Mouse (Mus musculus): ENCODE data around the gene Cox14.
"Not testable (repeated sequence)": the region's sequence is repeated elsewhere in the genome, so short reads cannot be mapped to it uniquely, and the experiment has no call there.

Gene Cox14

DNA sequence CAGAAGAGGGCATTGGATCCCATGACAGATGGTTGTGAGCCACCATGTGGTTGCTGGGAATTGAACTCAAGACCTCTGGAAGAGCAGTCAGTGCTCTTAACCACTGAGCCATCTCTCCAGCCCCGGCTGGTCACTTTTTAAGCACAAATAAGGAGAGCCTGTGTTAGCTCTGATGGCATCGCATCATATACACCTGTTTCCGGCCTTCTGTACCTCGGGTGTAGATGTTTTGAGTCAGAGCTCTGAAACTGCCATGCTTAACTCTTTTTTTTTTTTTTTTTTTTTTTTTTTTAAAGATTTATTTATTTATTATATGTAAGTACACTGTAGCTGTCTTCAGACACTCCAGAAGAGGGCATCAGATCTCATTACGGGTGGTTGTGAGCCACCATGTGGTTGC, 1.6 kb downstream of the Cox14 start:
- DNase-seq (ENCODE audit: low spot score), result not testable (repeated sequence)

GRCm38 (mm10) chr15:99727525-99727924, 2.1 kb downstream of the Cox14 start:
- no peak for DNase-seq (ENCODE audit: low spot score)

GRCm38 (mm10) chr15:99728211-99728610, 2.8 kb downstream of the Cox14 start:
- no peak for DNase-seq (ENCODE audit: low spot score)

DNA sequence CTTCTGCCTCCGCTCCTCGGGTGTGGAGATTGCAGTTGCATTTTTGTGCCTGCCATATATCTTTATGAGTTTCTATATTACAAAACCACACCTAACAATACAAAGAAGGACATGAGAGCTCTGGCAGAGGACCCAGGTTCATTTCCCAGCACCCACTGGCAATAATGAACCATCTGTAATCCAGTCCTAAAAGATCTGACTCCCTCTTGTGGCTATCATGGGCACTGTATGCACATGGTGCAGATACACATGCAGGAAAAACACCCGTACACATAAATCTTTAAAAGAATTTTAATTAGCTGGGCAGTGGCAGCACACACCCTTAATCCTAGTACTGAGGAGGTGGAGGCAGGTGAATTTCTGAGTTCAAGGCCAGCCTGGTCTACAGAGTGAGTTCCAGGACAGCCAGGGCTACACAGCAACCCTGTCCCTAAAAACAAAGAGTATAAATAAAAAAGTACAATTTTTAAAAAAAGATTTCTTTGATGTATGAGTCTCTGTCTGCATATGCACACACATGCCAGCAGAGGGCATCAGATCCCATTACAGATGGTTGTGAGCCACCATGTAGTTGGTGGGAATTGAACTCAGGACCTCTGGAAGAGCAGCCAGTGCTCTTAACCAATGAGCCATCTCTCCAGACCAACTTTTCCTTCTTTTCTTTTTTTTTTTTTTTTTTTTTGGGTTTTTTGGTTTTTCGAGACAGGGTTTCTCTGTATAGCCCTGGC, 3.8 kb downstream of the Cox14 start:
- DNase-seq (ENCODE audit: low spot score), result no peak

DNA sequence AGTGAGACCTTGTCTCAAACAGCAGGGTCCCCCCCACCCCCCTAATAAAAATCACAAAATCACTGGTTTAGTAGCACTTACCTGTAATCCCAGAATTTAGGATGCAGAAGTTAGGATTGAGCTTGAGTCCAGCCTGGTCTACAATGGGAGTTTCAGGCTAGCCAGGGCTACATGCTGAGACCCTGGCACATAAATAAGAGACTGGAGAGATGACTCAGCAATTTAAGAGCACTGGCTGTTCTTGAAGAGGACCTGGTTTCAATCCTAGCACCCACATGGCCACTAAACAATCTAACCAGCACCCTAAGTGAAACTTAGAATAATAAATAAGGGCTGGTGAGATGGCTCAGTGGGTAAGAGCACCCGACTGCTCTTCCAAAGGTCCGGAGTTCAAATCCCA, 5.7 kb downstream of the Cox14 start:
- DNase-seq (ENCODE audit: low spot score), result no peak

- no peak for DNase-seq (ENCODE audit: low spot score)
These were observed 6.3 kb downstream of the Cox14 start for GRCm38 (mm10) chr15:99731678-99732077.

GRCm38 (mm10) chr15:99733186-99733585, 7.8 kb downstream of the Cox14 start:
- DNase-seq (ENCODE audit: low spot score), result no peak

GRCm38 (mm10) chr15:99735631-99736030, 10.2 kb downstream of the Cox14 start:
- peak; percentile 100 for DNase-seq (ENCODE audit: low spot score)

DNA sequence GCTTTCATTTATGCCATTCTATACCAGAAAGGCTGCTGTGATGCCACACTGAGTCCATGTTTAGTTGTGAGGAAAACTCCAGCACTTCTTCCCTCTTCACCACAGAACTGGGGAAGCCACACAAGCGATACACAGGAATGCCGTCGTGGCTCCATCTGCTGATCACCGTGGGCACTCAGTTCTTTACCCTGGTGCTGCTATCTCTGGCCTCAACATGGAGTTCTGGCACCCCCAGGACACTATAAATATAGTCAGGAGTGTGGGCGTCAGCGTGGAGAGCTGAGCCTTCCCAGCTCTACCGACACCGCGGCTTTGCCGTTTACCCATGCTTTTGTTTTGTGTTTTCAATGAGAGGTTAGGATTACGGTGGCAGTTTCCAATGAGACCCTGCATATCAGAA, 11.3 kb downstream of the Cox14 start:
- no peak for DNase-seq (ENCODE audit: low spot score)

DNA sequence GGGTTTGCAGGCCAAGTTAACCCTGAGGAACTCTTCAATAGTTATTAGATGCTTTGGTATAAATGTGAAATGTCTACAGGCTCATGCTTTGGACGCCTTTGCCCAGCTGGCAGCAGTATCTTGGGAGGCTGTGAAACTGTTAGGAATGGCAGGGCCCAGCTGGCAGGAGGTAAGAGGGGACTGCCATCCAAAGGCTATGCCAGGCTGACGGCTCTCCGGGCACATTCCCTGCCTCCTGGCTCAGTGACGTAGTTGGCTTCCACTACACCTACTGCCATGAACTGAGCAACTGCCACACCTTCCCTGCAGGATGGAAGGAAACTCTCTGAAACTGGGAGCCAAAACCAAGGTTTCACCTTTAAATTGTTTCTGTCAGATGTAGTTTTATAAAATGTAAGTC, 14.8 kb downstream of the Cox14 start:
- no peak for DNase-seq (ENCODE audit: low spot score)

- no peak for DNase-seq (ENCODE audit: low spot score)
These were observed 28.8 kb downstream of the Cox14 start for GRCm38 (mm10) chr15:99754204-99754603.

DNA sequence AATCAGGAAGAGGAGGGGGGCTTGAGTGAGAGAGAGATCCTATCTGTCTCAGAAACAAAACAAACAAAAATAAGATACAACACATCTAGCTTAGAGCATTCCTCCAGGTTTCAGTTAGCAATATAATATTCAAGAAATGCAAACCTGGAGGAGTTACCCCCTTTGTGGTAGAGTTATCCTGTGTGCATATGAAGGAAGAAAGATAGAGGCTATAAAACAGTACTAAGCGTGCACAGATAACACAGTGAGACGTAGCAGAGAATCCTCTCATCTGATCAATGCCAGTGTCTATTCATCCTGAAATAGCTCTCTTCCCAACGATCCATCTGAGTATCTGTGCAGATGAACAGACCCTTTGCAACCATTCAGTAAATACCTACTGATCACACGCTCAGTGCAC, 42.0 kb downstream of the Cox14 start:
- DNase-seq (ENCODE audit: low spot score), result no peak

GRCm38 (mm10) chr15:99768761-99769160, 43.3 kb downstream of the Cox14 start:
- DNase-seq (ENCODE audit: low spot score), result no peak

GRCm38 (mm10) chr15:99771004-99771500, 45.6 kb downstream of the Cox14 start:
- no peak for DNase-seq (ENCODE audit: low spot score)

- DNase-seq (ENCODE audit: low spot score), result no peak
These were observed 46.3 kb downstream of the Cox14 start for GRCm38 (mm10) chr15:99771601-99772276.

DNA sequence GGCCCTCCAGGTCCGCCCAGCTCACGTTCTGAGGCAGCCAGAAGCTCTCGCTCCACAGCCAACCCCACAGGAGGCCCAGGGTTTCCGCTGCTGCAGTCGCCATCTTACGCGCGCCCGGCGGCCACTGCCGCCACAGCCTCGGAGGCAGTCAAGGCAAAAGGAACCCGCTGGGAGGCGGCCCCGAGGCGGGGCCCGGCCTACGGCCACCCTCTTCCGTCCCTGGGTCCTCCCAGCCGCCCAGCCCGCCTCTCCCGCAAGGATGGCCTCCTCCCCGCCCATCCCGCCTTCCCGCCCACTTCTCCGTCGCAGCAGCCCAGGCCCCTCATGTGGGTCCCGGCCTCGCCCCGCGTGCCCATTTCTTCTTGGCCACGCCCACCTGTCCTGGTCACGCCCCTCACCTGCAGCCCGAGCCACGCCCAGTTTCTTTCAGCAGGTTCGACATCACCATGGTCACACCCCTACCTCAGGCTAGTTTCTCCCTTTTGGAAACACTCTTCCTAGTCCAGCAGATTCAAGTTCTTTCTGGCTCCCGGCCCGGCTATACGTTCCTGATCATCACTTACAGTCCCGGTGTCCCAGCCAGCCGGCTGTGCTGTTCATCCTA, 47.0 kb downstream of the Cox14 start:
- DNase-seq (ENCODE audit: low spot score), result peak; percentile 68

- DNase-seq (ENCODE audit: low spot score), result not testable (repeated sequence)
These were observed 47.3 kb downstream of the Cox14 start, which contains the start of gene Cers5 for GRCm38 (mm10) chr15:99772881-99772924. Cers5 (minus strand) TSS chr15:99772885.

DNA sequence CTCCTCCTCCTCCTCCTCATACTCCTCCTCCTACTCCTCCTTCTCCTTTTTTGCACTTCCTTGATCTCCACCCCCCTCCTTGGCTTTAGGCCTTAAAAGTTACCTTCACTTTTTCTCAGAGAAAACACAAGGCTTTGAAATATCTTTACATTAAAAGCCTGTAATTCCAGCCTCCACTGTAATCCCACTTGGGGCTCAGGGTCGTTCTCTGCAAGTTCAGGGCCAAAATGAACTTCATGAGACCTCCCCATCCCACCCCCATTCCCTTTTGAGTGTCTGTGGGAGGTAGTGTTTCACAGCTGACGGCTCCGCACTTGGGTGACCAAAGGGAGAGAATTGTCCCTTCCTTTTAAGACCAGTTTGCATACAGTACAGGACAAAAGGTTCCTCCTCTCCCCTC, 47.5 kb downstream of the Cox14 start:
- no peak for DNase-seq (ENCODE audit: low spot score)

All from urinary bladder, postnatal 10 days (tissue).